Mouse (Mus musculus) adrenal gland, postnatal 10 days (tissue): ENCODE results near the gene Zfp366. TPM values are rescaled to one million over a fixed set of nuclear protein-coding genes. Genes with fewer than 3 reads are reported as not detected.
A peak's percentile ranks its signal among the peaks of the same experiment; 100 is the strongest.

Source experiments
- DNase-seq: peaks from one replicate; pipeline ENCODE4 v3.0.0; 2021; ENCODE audit warnings: mixed read lengths
- total RNA-seq, 2 experiments: library from RNA; stranded (reverse); gene quantifications; 2 replicates each; pipeline ENCODE4 v1.2.3; 2021

Zfp366 gene
- total RNA-seq, 2 experiments from 2014 or later, result 8.3 to 10.8 TPM

GRCm38 (mm10) chr13:99254215-99254614, 69.6 kb downstream of the Zfp366 start:
- no peak for DNase-seq

- DNase-seq, result no peak
Measured at GRCm38 (mm10) chr13:99254781-99255180, 70.2 kb downstream of the Zfp366 start.

- no peak for DNase-seq
Measured at GRCm38 (mm10) chr13:99256916-99257315, 72.3 kb downstream of the Zfp366 start.

- DNase-seq, result no peak
Measured at GRCm38 (mm10) chr13:99258677-99259076, 74.1 kb downstream of the Zfp366 start.

GRCm38 (mm10) chr13:99259502-99260174, 75.0 kb downstream of the Zfp366 start:
- no peak for DNase-seq

- DNase-seq, result no peak
Measured at GRCm38 (mm10) chr13:99262406-99262805, 77.8 kb downstream of the Zfp366 start.

GRCm38 (mm10) chr13:99263159-99263783, 78.6 kb downstream of the Zfp366 start:
- no peak for DNase-seq

- no peak for DNase-seq
Measured at GRCm38 (mm10) chr13:99264483-99264882, 79.9 kb downstream of the Zfp366 start.

GRCm38 (mm10) chr13:99272046-99272445, 87.4 kb downstream of the Zfp366 start:
- DNase-seq, result no peak

GRCm38 (mm10) chr13:99277521-99277920, 92.9 kb downstream of the Zfp366 start:
- DNase-seq, result no peak

GRCm38 (mm10) chr13:99278511-99278910, 93.9 kb downstream of the Zfp366 start:
- DNase-seq, result no peak

- peak; percentile 78 for DNase-seq
Measured at GRCm38 (mm10) chr13:99279351-99279750, 94.7 kb downstream of the Zfp366 start.

- no peak for DNase-seq
Measured at GRCm38 (mm10) chr13:99282961-99283360, 98.3 kb downstream of the Zfp366 start.

- no peak for DNase-seq
Measured at GRCm38 (mm10) chr13:99283916-99284315, 99.3 kb downstream of the Zfp366 start.

- DNase-seq, result no peak
Measured at GRCm38 (mm10) chr13:99284400-99285160, 100.0 kb downstream of the Zfp366 start.

GRCm38 (mm10) chr13:99285241-99285640, 100.6 kb downstream of the Zfp366 start:
- no peak for DNase-seq

GRCm38 (mm10) chr13:99287207-99287606, 102.6 kb downstream of the Zfp366 start:
- DNase-seq, result no peak

GRCm38 (mm10) chr13:99287786-99288185, 103.2 kb downstream of the Zfp366 start:
- DNase-seq, result no peak

- no peak for DNase-seq
Measured at GRCm38 (mm10) chr13:99290766-99291165, 106.1 kb downstream of the Zfp366 start.

- DNase-seq, result no peak
Measured at GRCm38 (mm10) chr13:99294176-99294575, 109.6 kb downstream of the Zfp366 start.

GRCm38 (mm10) chr13:99299921-99300320, 115.3 kb downstream of the Zfp366 start:
- DNase-seq, result no peak
